Mouse (Mus musculus): Measurements from ENCODE around the gene Stk24.

Gene Stk24

GRCm38 (mm10) chr14:121263912-121264311 lies 115.9 kb downstream of the Stk24 start:
- DNase-seq (ENCODE audit: low spot score in 2 of 2) = no peak

GRCm38 (mm10) chr14:121262606-121263005 lies 117.2 kb downstream of the Stk24 start:
- DNase-seq (ENCODE audit: low spot score in 2 of 2) = no peak

- no peak for DNase-seq (ENCODE audit: low spot score in 2 of 2)
Measured at GRCm38 (mm10) chr14:121261229-121261879, 118.5 kb downstream of the Stk24 start.

GRCm38 (mm10) chr14:121259789-121260188 lies 120.0 kb downstream of the Stk24 start:
- DNase-seq (ENCODE audit: low spot score in 2 of 2) = peak in 1 of 2 experiments; percentile 62

- no peak for DNase-seq (ENCODE audit: low spot score in 2 of 2)
Measured at GRCm38 (mm10) chr14:121259332-121259731, 120.5 kb downstream of the Stk24 start.

- no peak for DNase-seq (ENCODE audit: low spot score in 2 of 2)
Measured at GRCm38 (mm10) chr14:121256896-121257295, 122.9 kb downstream of the Stk24 start.

- DNase-seq (ENCODE audit: low spot score in 2 of 2) = no peak
Measured at GRCm38 (mm10) chr14:121255469-121255868, 124.3 kb downstream of the Stk24 start.

- DNase-seq (ENCODE audit: low spot score in 2 of 2) = no peak
Measured at GRCm38 (mm10) chr14:121254869-121255268, 124.9 kb downstream of the Stk24 start.

- no peak for DNase-seq (ENCODE audit: low spot score in 2 of 2)
Measured at GRCm38 (mm10) chr14:121252542-121252941, 127.3 kb downstream of the Stk24 start.

- no peak for DNase-seq (ENCODE audit: low spot score in 2 of 2)
Measured at GRCm38 (mm10) chr14:121251708-121252107, 128.1 kb downstream of the Stk24 start.

GRCm38 (mm10) chr14:121251099-121251498 lies 128.7 kb downstream of the Stk24 start:
- DNase-seq (ENCODE audit: low spot score in 2 of 2) = no peak

- DNase-seq (ENCODE audit: low spot score in 2 of 2) = no peak
Measured at GRCm38 (mm10) chr14:121248346-121248745, 131.5 kb downstream of the Stk24 start.

- DNase-seq (ENCODE audit: low spot score in 2 of 2) = no peak
Measured at GRCm38 (mm10) chr14:121247287-121247686, 132.5 kb downstream of the Stk24 start.

- DNase-seq (ENCODE audit: low spot score in 2 of 2) = no peak
Measured at GRCm38 (mm10) chr14:121246048-121246731, 133.6 kb downstream of the Stk24 start.

- DNase-seq (ENCODE audit: low spot score in 2 of 2) = no peak
Measured at GRCm38 (mm10) chr14:121244104-121244503, 135.7 kb downstream of the Stk24 start.

GRCm38 (mm10) chr14:121239386-121239785 lies 140.4 kb downstream of the Stk24 start:
- DNase-seq (ENCODE audit: low spot score in 2 of 2) = no peak

- no peak for DNase-seq (ENCODE audit: low spot score in 2 of 2)
Measured at GRCm38 (mm10) chr14:121238727-121239126, 141.1 kb downstream of the Stk24 start.

- DNase-seq (ENCODE audit: low spot score in 2 of 2) = no peak
Measured at GRCm38 (mm10) chr14:121236736-121237135, 143.1 kb downstream of the Stk24 start.
